Mouse (Mus musculus): ENCODE data around the gene Tgfb3. TPM values are rescaled to one million over a fixed set of nuclear protein-coding genes. Genes with fewer than 3 reads are reported as not detected.

The Tgfb3 gene
- polyA plus RNA-seq, 1 experiment: 4.4 TPM

DNA sequence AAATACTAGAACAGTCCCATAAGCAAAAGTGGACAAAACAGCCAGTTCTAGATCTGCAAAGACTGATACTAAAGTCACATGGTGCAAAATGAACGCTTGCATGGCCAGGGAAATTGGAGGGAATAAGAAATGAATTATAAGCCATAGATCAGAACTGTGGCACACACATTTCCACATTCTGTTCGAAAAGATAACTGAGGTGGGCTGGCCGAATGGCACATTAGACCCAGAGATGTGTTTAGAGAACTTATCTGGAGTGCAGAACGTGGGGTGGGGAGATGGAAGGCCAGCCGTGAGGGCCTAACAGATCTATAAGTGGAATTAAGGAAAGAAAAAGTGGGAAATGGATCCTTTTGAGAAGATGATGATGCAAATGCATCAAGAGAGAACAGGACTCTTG is 27.4 kb downstream of the Tgfb3 start:
- H3K4me1 ChIP-seq (ENCODE audit: control insufficient read depth, insufficient read depth, low read length): no peaks in the 10 kb centered on the region
- H3K27me3 ChIP-seq (ENCODE audit: control insufficient read depth, insufficient read depth, low read length): no peaks in the 10 kb centered on the region
- TF ChIP-seq CTCF (IDR thresholded peaks at IDR 0.05; ENCODE audit: control insufficient read depth, insufficient read depth, insufficient replicate concordance, low read depth, low read length): no peak
- no peak for TF ChIP-seq POLR2A (IDR thresholded peaks at IDR 0.05; ENCODE audit: control insufficient read depth, low read depth, low read length)
- no peaks in the 10 kb centered on the region for H3K36me3 ChIP-seq (ENCODE audit: control insufficient read depth, insufficient read depth, low read length)
- H3K4me3 ChIP-seq (ENCODE audit: control insufficient read depth, low read depth, low read length): no peak overlapping the region
- H3K27ac ChIP-seq (ENCODE audit: control insufficient read depth, insufficient read depth, low read depth, low read length): no peak overlapping the region

DNA sequence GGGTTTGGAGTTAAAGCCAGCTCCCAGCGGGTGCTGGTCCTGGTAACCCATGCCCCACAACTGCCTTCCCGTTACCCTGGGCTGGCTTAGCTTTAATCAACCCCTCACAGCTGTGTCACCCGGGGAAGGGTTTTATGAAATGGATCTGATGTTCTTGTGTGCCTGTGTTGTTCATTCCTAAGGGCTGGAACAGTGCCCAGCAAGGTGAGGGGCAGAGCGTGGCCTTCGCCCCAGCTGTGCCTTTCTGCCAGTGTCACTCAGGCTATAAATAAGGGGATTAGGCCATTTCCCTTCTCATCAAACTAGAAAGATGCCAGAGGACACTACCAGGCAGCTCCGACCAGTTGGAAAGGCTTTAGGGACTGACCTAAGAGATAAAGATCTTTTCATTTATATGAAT is 29.0 kb downstream of the Tgfb3 start:
- TF ChIP-seq POLR2A (IDR thresholded peaks at IDR 0.05; ENCODE audit: control insufficient read depth, low read depth, low read length): no peak
- no peak for TF ChIP-seq CTCF (IDR thresholded peaks at IDR 0.05; ENCODE audit: control insufficient read depth, insufficient read depth, insufficient replicate concordance, low read depth, low read length)
- Histone ChIP-seq H3K4me1 (ENCODE audit: control insufficient read depth, insufficient read depth, low read length) (no peaks in the 10 kb centered on the region), H3K4me3 (ENCODE audit: control insufficient read depth, low read depth, low read length) (no peak overlapping the region), H3K27me3 (ENCODE audit: control insufficient read depth, insufficient read depth, low read length) (no peaks in the 10 kb centered on the region), H3K36me3 (ENCODE audit: control insufficient read depth, insufficient read depth, low read length) (no peaks in the 10 kb centered on the region), H3K27ac (ENCODE audit: control insufficient read depth, insufficient read depth, low read depth, low read length) (no peak overlapping the region)

DNA sequence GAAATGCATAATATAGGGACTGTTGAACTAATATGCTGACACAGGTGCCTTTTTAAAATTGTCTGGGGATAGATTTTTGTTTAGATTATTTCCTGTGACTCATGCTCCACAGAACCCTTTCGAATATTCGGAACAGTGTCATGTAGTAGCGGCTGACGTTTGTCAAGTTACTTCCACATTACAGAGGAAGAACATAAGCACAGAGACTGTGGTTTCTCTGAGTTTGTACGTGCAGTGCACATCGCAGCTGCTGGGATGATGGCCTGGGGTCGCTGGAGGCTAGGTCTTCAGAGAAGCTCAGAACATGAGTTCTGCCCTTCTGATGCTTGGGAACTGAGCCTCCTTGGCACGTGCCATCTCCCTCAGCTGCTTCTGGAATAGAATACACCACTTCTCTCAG is 31.5 kb downstream of the Tgfb3 start:
- no peak overlapping the region for H3K4me3 ChIP-seq (ENCODE audit: control insufficient read depth, low read depth, low read length)

DNA sequence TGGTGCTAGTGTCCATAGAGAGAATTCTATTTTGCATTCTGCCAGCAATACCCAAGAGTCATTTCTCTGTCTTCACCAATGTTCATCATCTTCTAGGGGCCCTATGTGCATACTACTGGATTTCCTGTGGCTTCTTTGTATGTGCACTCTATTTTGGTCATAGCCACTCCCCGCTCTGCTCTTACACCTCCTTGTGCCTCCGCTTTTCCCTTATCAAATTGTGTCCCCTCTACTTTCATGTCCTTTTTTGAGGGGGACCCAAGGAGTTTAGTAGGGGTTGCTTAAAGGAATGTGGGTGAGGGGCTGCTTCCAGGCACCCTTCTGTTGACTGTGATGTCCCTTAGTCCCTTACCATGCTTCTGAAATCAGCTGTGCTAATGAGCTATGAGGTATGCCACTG is 32.1 kb downstream of the Tgfb3 start:
- Histone ChIP-seq H3K27me3 (ENCODE audit: control insufficient read depth, insufficient read depth, low read length) (no peaks in the 10 kb centered on the region), H3K27ac (ENCODE audit: control insufficient read depth, insufficient read depth, low read depth, low read length) (no peak overlapping the region), H3K36me3 (ENCODE audit: control insufficient read depth, insufficient read depth, low read length) (peaks cover 1% of the 10 kb centered on the region; the same call in 1 of the 2 replicates), H3K4me1 (ENCODE audit: control insufficient read depth, insufficient read depth, low read length) (no peaks in the 10 kb centered on the region), H3K4me3 (ENCODE audit: control insufficient read depth, low read depth, low read length) (no peak overlapping the region)
- TF ChIP-seq POLR2A (IDR thresholded peaks at IDR 0.05; ENCODE audit: control insufficient read depth, low read depth, low read length) (no peak), CTCF (IDR thresholded peaks at IDR 0.05; ENCODE audit: control insufficient read depth, insufficient read depth, insufficient replicate concordance, low read depth, low read length) (no peak)

More for the DNA sequence above, 31.5 kb downstream of the Tgfb3 start:
- H3K27ac ChIP-seq (ENCODE audit: control insufficient read depth, insufficient read depth, low read depth, low read length): no peak overlapping the region
- H3K27me3 ChIP-seq (ENCODE audit: control insufficient read depth, insufficient read depth, low read length): no peaks in the 10 kb centered on the region
- no peaks in the 10 kb centered on the region for H3K4me1 ChIP-seq (ENCODE audit: control insufficient read depth, insufficient read depth, low read length)
- TF ChIP-seq POLR2A (IDR thresholded peaks at IDR 0.05; ENCODE audit: control insufficient read depth, low read depth, low read length) (no peak), CTCF (IDR thresholded peaks at IDR 0.05; ENCODE audit: control insufficient read depth, insufficient read depth, insufficient replicate concordance, low read depth, low read length) (no peak)
- peaks cover under 1% of the 10 kb centered on the region; the same call in 1 of the 2 replicates for H3K36me3 ChIP-seq (ENCODE audit: control insufficient read depth, insufficient read depth, low read length)

DNA sequence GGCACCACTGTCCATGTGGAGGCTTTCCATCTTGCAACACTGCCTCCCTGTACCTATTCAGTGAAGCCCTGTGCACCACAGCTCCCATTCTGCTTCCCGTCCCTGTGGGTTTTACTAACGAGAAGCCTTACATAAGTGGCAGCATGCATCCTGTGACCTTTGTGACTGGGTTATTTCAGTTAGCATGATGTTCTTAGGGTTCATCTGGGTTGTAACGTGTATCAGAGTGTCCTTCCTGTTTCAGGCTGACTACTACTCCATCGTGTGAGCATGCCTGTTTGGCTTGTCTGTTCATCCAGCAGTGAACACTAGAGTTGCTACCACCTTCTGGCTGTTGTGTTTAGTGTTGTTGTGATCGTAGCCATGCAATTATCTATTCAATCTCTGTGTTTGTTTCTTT is 32.7 kb downstream of the Tgfb3 start:
- H3K27me3 ChIP-seq (ENCODE audit: control insufficient read depth, insufficient read depth, low read length): no peaks in the 10 kb centered on the region
- peaks cover 1% of the 10 kb centered on the region; the same call in 1 of the 2 replicates for H3K36me3 ChIP-seq (ENCODE audit: control insufficient read depth, insufficient read depth, low read length)

DNA sequence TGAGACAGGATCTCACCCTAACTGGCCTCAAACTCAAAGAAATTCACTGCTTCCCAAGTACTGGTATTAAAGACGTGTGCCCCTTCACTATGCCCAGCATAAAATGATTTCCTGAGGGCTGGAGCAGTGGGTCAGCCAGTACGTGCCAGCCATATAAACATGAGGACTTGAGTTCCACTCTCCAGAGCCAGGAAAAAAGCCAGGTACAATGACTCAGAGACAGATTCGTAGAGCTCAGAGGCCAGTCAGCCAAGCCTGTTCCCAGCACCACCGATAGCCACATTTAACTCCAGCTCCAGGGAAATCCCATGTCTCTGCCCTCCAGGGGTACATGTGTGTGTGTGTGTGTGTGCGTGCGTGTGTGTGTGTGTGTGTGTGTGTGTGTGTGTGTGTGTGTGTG is 39.1 kb downstream of the Tgfb3 start:
- no peak for TF ChIP-seq POLR2A (IDR thresholded peaks at IDR 0.05; ENCODE audit: control insufficient read depth, low read depth, low read length)
- no peak for TF ChIP-seq CTCF (IDR thresholded peaks at IDR 0.05; ENCODE audit: control insufficient read depth, insufficient read depth, insufficient replicate concordance, low read depth, low read length)
- H3K4me1 ChIP-seq (ENCODE audit: control insufficient read depth, insufficient read depth, low read length): no peaks in the 10 kb centered on the region
- no peak overlapping the region for H3K4me3 ChIP-seq (ENCODE audit: control insufficient read depth, low read depth, low read length)
- H3K36me3 ChIP-seq (ENCODE audit: control insufficient read depth, insufficient read depth, low read length): peaks cover 1% of the 10 kb centered on the region; the same call in 1 of the 2 replicates
- no peaks in the 10 kb centered on the region for H3K27me3 ChIP-seq (ENCODE audit: control insufficient read depth, insufficient read depth, low read length)
- no peak overlapping the region for H3K27ac ChIP-seq (ENCODE audit: control insufficient read depth, insufficient read depth, low read depth, low read length)

More for the DNA sequence above, 32.7 kb downstream of the Tgfb3 start:
- TF ChIP-seq POLR2A (IDR thresholded peaks at IDR 0.05; ENCODE audit: control insufficient read depth, low read depth, low read length) (no peak), CTCF (IDR thresholded peaks at IDR 0.05; ENCODE audit: control insufficient read depth, insufficient read depth, insufficient replicate concordance, low read depth, low read length) (no peak)
- H3K27ac ChIP-seq (ENCODE audit: control insufficient read depth, insufficient read depth, low read depth, low read length): no peak overlapping the region
- no peaks in the 10 kb centered on the region for H3K4me1 ChIP-seq (ENCODE audit: control insufficient read depth, insufficient read depth, low read length)
- H3K4me3 ChIP-seq (ENCODE audit: control insufficient read depth, low read depth, low read length): no peak overlapping the region

DNA sequence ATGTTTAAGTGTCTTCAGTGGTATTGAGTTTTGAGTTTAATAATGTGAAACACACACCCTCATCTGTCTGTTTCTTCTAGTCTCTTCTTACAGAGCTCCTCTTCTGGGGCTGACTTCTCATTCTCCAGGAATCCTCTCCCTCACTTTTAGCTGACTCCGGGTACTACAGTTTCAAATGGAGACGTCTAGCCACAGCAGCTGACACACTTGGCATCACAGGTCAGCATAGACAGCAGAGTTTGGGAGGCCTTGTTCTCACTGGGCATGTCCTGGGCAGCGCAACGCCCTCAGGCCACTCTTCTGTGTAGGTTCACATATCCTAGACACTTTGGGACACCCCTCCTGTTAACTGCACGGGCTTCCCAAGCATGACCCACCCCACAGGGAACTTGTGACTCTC is 39.8 kb downstream of the Tgfb3 start:
- Histone ChIP-seq H3K4me3 (ENCODE audit: control insufficient read depth, low read depth, low read length) (no peak overlapping the region), H3K27me3 (ENCODE audit: control insufficient read depth, insufficient read depth, low read length) (no peaks in the 10 kb centered on the region), H3K36me3 (ENCODE audit: control insufficient read depth, insufficient read depth, low read length) (peaks cover 1% of the 10 kb centered on the region; the same call in 1 of the 2 replicates), H3K27ac (ENCODE audit: control insufficient read depth, insufficient read depth, low read depth, low read length) (no peak overlapping the region), H3K4me1 (ENCODE audit: control insufficient read depth, insufficient read depth, low read length) (no peaks in the 10 kb centered on the region)
- no peak for TF ChIP-seq POLR2A (IDR thresholded peaks at IDR 0.05; ENCODE audit: control insufficient read depth, low read depth, low read length)
- no peak for TF ChIP-seq CTCF (IDR thresholded peaks at IDR 0.05; ENCODE audit: control insufficient read depth, insufficient read depth, insufficient replicate concordance, low read depth, low read length)
